Mouse (Mus musculus) T-cell, adult 66 days (primary cell): ENCODE data around the gene Pcdh8. TPM values are rescaled to one million over a fixed set of nuclear protein-coding genes. Genes with fewer than 3 reads are reported as not detected.

Experiments used
- total RNA-seq, 2 experiments: library from RNA; stranded (reverse); gene quantifications; 3 replicates in 1 of 2; 4 replicates in 1 of 2; pipeline ENCODE4 v1.2.4; 2023

Gene Pcdh8
- total RNA-seq = not detected

GRCm38 (mm10) chr14:79771094-79771535 is at the start of gene Pcdh8:
Pcdh8 (minus strand) TSS chr14:79771312.

Other genes with a start within 250 kb of the Pcdh8 start
- gene Sugt1, start 183.6 kb downstream of the Pcdh8 start, total RNA-seq = 10 to 100 TPM; 88.2 to 92.3 TPM
- not detected for gene Cnmd, start 109.1 kb downstream of the Pcdh8 start, total RNA-seq
- not detected for gene Olfm4, start 212.8 kb upstream of the Pcdh8 start, total RNA-seq